Mouse (Mus musculus) limb, embryonic 12.5 days (tissue): ENCODE results near the gene Rps24. TPM values are rescaled to one million over a fixed set of nuclear protein-coding genes. Genes with fewer than 3 reads are reported as not detected.
A peak's percentile ranks its signal among the peaks of the same experiment; 100 is the strongest.

Source experiments
- ATAC-seq: fragments of 200-750 bp; cut with Nextera tagmentation; 2 replicates; pipeline ENCODE4 v1.8.0; 2017; ENCODE audit warnings: low read depth, moderate TSS enrichment; ENCODE audit not compliant: insufficient number of reproducible peaks, insufficient read depth, low FRiP score, low TSS enrichment
- H3K27ac ChIP-seq: fragments of 300-500 bp; sonication (generic); 2 replicates; pipeline ENCODE4 v1.5.1; 2016; ENCODE audit warnings: mild to moderate bottlenecking, moderate library complexity
- H3K27me3 ChIP-seq: fragments of 300-500 bp; sonication (generic); 2 replicates; pipeline ENCODE4 v1.6.1; 2016; ENCODE audit warnings: mild to moderate bottlenecking, moderate library complexity
- H3K36me3 ChIP-seq: fragments of 300-500 bp; sonication (generic); 2 replicates; pipeline ENCODE4 v1.6.1; 2016; ENCODE audit warnings: mild to moderate bottlenecking, moderate library complexity
- H3K4me1 ChIP-seq: fragments of 300-500 bp; sonication (generic); replicated peaks from 2 replicates; pipeline ENCODE4 v1.6.1; 2016
- H3K4me2 ChIP-seq: fragments of 300-500 bp; sonication (generic); 2 replicates; pipeline ENCODE4 v1.6.1; 2016; ENCODE audit warnings: mild to moderate bottlenecking, moderate library complexity
- H3K4me3 ChIP-seq: fragments of 300-500 bp; sonication (generic); replicated peaks from 2 replicates; pipeline ENCODE4 v1.5.1; 2016; ENCODE audit warnings: mild to moderate bottlenecking
- H3K9ac ChIP-seq: fragments of 300-500 bp; sonication (generic); replicated peaks from 2 replicates; pipeline ENCODE4 v1.6.1; 2016; ENCODE audit warnings: mild to moderate bottlenecking, moderate library complexity
- H3K9me3 ChIP-seq: fragments of 300-500 bp; sonication (generic); 2 replicates; pipeline ENCODE4 v1.6.1; 2016; ENCODE audit warnings: mild to moderate bottlenecking, moderate library complexity
- WGBS: fragments of 180-500 bp; shearing (Covaris S2); methylation state at CpG from one replicate; pipeline ENCODE4 v1.1.7; 2016; 5-methylcytosine and 5-hydroxymethylcytosine counted together
- polyA plus RNA-seq: library from polyadenylated mRNA; unstranded; fragments of >200 nt; fragmentation: Nextera tagmentation; extraction: Ambion mirVana; gene quantifications from 2 replicates; pipeline ENCODE4 v1.2.1, GENCODE M21; 2016

The Rps24 gene
- polyA plus RNA-seq, 1 experiment from 2014 or later = 1,292 TPM

DNA sequence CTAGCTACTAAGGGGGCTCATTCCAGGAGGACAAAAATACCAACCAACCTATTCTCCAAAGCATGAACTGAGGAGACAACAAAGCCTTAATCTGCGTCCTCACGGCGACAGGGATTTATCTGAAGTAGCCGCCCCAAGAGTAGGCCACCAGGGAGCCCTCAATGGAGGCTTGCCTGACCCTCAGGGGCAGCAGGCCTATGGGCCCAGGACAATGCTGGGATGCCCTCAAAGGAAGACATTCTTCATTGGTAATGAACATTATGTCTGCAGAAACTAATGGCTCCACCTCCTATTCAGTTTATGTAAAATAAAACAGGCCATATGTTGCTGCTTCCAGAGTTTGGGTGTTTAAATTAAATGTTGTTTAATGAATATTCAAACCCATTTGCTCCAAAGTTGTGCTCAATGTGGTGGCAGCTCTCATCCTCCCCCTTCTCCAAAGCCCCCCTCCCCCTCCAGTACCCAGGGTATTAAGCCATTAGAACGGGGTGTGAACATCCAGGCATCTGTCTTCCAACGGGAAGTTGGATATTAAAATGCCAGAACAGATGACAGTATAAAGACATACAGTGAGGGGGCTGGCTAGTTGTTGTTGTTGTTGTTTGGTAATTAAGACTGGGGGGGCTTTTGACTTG, 25.7 kb downstream of the Rps24 start:
- H3K4me1 ChIP-seq = peaks cover 12% of the 10 kb centered on the region
- no peaks in the 10 kb centered on the region for H3K36me3 ChIP-seq
- no peak overlapping the region for H3K27ac ChIP-seq
- H3K4me2 ChIP-seq = no peak overlapping the region
- ATAC-seq = no peak
- H3K4me3 ChIP-seq = no peak overlapping the region
- H3K9ac ChIP-seq = no peak overlapping the region
- WGBS = 85% methylated on average over 6 of the region's 6 CpGs
- H3K9me3 ChIP-seq = peaks cover 7% of the 10 kb centered on the region; the same call in 1 of the 2 replicates
- H3K27me3 ChIP-seq = no peaks in the 10 kb centered on the region

DNA sequence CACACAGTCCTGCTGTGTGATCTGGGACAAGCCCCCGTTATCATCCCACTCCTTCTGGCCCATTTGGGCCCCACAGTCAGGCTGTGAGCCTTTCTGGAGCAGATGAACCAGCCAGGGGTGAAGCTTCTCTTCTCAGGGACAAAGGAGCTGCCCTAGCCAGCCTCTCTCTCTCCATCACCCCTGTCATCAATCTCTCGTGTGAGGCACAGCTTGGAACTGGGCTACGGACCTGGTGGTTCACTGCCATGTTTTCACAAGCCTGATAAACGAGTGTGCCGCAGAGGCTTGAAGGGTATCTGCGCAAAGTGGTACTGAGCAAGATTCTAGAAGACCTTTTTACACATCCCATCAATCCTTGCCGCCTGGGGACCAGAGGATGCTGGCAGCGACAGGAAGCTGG, 34.7 kb downstream of the Rps24 start:
- no peak for ATAC-seq
- 63% methylated on average over 8 of the region's 8 CpGs for WGBS
- Histone ChIP-seq H3K9ac (no peak overlapping the region), H3K4me3 (no peak overlapping the region), H3K27me3 (no peaks in the 10 kb centered on the region), H3K4me1 (peaks cover 7% of the 10 kb centered on the region; the same call in 1 of the 2 replicates), H3K4me2 (no peak overlapping the region), H3K27ac (no peak overlapping the region), H3K36me3 (no peaks in the 10 kb centered on the region), H3K9me3 (no peaks in the 10 kb centered on the region)

DNA sequence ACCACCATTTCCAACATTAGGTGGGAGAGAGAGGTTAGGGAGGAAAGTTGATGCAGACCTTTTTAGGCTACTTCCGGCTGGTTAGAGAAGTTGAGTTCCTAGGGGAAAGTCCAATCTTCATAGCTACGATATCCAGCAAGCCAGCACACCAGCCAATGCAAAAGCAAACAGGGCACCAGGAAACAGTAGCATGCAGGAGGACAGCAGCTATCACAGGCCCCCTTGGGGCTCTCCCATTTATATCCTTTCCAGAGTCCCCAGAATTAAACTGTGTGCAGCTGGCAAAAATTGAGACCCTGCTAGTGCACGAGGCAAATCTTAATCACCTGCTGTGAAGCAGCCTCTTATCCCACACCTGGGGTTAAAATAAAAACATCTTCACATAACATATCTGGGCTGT, 38.2 kb downstream of the Rps24 start:
- no peaks in the 10 kb centered on the region for H3K27me3 ChIP-seq
- no peaks in the 10 kb centered on the region for H3K36me3 ChIP-seq
- 59% methylated on average over 3 of the region's 3 CpGs for WGBS
- H3K4me2 ChIP-seq = no peak overlapping the region
- no peak overlapping the region for H3K27ac ChIP-seq
- H3K4me1 ChIP-seq = peaks cover 17% of the 10 kb centered on the region
- no peak overlapping the region for H3K9ac ChIP-seq
- H3K4me3 ChIP-seq = no peak overlapping the region
- H3K9me3 ChIP-seq = no peaks in the 10 kb centered on the region
- no peak for ATAC-seq

DNA sequence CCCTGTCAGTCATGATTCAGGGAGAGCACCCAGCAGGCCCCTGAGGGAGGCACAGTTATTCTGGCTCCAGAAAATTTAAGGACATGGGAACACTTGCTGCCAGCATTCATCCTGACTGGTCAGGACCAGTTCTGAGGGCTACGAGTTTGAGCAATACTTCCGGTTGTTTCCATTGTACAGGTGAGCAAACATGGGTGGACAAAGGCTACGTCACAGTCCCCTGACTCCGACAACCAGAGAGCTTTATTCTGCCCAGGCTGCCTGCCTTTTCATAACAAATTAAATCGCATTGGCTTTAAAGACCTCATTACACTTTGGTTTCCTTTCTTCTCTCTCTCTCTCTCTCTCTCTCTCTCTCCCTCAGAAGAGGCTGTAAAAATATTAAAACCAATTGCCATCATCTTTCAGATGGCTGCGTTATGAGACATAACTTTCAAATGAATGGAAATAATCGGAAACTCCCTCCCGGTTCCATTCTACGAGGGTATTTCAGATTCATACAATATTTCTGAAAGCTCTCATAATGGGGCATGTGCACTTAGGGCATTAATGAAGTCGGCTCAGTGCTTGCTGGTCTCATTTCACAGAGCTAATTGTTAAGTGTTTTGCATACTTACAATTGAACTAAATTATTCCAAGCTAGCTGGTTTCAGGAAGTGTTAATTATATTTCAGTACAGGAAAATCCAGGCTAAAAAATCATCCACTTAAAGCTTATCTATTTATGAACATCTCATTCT, 38.9 kb downstream of the Rps24 start:
- Histone ChIP-seq H3K27ac (no peak overlapping the region), H3K27me3 (no peaks in the 10 kb centered on the region), H3K4me2 (no peak overlapping the region), H3K4me3 (no peak overlapping the region), H3K9me3 (no peaks in the 10 kb centered on the region), H3K4me1 (peaks cover 24% of the 10 kb centered on the region), H3K9ac (no peak overlapping the region), H3K36me3 (no peaks in the 10 kb centered on the region)
- no peak for ATAC-seq
- WGBS = 77% methylated on average over 10 of the region's 10 CpGs

DNA sequence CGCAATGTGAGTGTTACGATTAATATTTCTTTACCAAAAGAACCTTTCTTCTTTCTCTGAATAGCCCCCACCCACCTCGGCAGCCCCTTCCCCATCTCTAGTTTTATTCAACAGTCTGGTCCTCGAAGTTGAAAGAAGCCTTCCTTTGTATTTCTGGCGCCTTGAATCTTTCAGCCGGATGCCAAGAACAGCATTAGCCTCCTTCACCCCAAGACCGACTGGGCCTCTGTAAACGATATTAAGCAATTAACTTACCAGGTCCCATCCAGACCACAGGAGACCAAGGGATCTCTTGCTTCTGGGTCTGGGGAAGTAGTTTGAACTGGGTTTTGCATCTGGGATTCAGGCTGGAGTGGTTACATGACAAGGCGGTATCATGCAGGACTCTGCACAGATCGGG, 39.5 kb downstream of the Rps24 start:
- Histone ChIP-seq H3K27ac (0 out of 2 replicates have a peak overlapping the region, but pooled peaks have one; percentile 23), H3K9me3 (no peaks in the 10 kb centered on the region), H3K4me1 (peaks cover 27% of the 10 kb centered on the region), H3K27me3 (no peaks in the 10 kb centered on the region), H3K4me3 (no peak overlapping the region), H3K9ac (no peak overlapping the region), H3K4me2 (no peak overlapping the region), H3K36me3 (no peaks in the 10 kb centered on the region)
- ATAC-seq = no peak
- 76% methylated on average over 10 of the region's 10 CpGs for WGBS

DNA sequence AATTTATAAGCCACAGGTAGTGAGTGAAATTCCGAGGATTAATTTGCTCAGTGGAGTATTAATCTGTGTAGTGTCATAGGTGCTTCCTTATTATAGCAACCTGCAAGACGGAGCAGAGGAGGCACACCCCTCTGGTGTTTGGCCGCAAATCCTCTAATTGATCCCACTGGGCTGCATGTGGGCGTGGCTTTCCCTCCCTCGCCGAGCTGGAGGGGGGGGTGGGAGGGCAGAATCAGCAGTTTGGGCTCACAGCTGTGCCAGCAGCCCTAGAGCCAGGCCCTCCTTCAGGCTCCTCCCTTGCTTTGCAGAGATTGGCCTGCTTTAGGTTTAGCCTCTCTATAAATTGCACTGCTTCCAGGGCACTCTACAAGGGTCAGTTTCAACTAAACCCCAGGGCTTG, 43.3 kb downstream of the Rps24 start:
- peaks cover 28% of the 10 kb centered on the region for H3K4me1 ChIP-seq
- H3K27me3 ChIP-seq = no peaks in the 10 kb centered on the region
- ATAC-seq = peak; percentile 90
- no peak overlapping the region for H3K9ac ChIP-seq
- no peaks in the 10 kb centered on the region for H3K9me3 ChIP-seq
- peak overlapping the region; percentile 43 for H3K4me2 ChIP-seq
- H3K27ac ChIP-seq = 0 out of 2 replicates have a peak overlapping the region, but pooled peaks have one; percentile 56
- H3K4me3 ChIP-seq = no peak overlapping the region
- no peaks in the 10 kb centered on the region for H3K36me3 ChIP-seq
- WGBS = under 1% methylated on average over 6 of the region's 6 CpGs

DNA sequence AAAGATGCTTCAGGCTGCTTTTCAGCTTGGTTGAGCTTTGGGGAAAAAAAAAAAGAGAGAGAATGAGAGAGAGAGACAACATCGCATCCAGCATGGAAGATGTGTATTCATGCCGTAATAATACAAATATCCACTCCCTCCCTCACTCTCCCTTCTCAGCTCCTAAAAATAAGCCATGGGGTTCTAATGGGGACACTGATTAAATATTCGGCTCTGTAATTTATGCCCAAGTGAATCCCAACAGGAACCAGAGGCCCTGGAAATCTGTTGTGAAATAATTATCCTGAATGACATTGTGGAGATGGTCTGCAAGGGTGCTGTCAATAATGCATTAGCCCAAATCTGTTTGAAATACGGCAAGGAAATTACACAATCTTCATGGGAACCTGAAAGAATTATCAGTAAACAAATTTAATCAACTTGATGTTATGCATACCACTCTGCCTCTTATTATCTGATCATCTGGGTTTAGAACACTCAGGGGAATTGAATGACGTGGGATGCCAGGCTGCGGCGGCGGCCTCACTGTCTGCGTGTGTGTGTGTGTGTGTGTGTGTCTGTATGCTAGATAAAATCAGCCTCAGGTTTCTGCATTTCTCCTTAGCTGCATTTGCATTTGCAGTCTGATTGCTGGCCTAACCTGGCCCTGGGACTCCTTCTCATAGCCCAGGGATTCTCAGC, 48.1 kb downstream of the Rps24 start:
- WGBS = 86% methylated on average over 9 of the region's 9 CpGs
- Histone ChIP-seq H3K36me3 (no peaks in the 10 kb centered on the region), H3K4me3 (no peak overlapping the region), H3K27ac (no peak overlapping the region), H3K9me3 (no peaks in the 10 kb centered on the region), H3K4me2 (no peak overlapping the region), H3K27me3 (no peaks in the 10 kb centered on the region), H3K4me1 (peaks cover 14% of the 10 kb centered on the region), H3K9ac (no peak overlapping the region)
- no peak for ATAC-seq

DNA sequence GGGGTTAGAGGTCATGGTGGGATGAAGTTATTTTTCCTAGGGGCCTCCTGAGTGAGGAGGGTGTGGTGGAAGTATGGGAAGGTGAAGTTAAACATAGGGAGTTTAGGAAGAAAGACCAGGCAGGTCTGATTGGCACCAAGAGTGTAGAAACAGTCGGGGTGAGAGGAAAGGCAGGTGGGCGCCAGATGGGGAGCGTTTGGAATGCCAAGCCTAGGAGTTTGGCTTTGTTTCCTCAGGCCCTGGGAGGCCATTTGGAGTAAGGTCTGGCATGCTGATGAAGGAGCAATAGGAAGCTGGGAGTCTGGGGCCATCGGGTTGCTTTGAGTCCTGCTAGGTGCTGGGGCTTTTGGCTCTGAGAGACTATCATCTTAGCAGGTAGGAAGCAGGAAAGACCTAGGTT, 56.0 kb downstream of the Rps24 start:
- no peaks in the 10 kb centered on the region for H3K4me1 ChIP-seq
- WGBS = 76% methylated on average over 4 of the region's 4 CpGs
- no peak overlapping the region for H3K4me3 ChIP-seq
- no peaks in the 10 kb centered on the region for H3K9me3 ChIP-seq
- no peaks in the 10 kb centered on the region; the same call in 1 of the 2 replicates for H3K27me3 ChIP-seq
- no peak for ATAC-seq
- no peak overlapping the region for H3K27ac ChIP-seq
- H3K9ac ChIP-seq = no peak overlapping the region
- H3K4me2 ChIP-seq = no peak overlapping the region
- H3K36me3 ChIP-seq = no peaks in the 10 kb centered on the region

DNA sequence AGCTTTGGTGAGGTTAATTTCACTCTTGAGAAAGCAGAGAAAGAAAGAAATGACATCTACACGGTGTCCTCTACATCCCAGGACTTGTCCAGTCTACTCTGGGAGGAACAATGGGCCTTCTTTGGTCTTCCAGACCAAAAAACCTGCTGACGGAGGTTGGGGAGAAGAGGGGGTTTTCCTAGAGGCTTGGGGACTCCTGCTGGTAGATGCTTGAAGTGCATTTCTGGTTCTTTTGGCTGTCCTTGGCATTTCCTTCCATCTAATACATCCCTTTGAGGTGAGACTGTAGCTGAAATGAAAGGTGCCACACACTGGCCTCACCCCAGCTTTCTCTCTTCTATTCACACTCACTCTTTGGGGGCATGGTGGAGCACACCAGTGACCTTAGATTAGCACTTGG, 57.1 kb downstream of the Rps24 start:
- Histone ChIP-seq H3K9me3 (no peaks in the 10 kb centered on the region), H3K27ac (no peak overlapping the region), H3K27me3 (no peaks in the 10 kb centered on the region; the same call in 1 of the 2 replicates), H3K9ac (no peak overlapping the region), H3K4me2 (no peak overlapping the region), H3K4me1 (no peaks in the 10 kb centered on the region), H3K36me3 (no peaks in the 10 kb centered on the region), H3K4me3 (no peak overlapping the region)
- 42% methylated on average over 2 of the region's 2 CpGs for WGBS
- ATAC-seq = no peak
